Mouse (Mus musculus): ENCODE measurements around the gene Hoxa6. TPM values are rescaled to one million over a fixed set of nuclear protein-coding genes. Genes with fewer than 3 reads are reported as not detected.

Gene Hoxa6
- polyA plus RNA-seq, 1 experiment from 2014 or later: 1.7 TPM

DNA sequence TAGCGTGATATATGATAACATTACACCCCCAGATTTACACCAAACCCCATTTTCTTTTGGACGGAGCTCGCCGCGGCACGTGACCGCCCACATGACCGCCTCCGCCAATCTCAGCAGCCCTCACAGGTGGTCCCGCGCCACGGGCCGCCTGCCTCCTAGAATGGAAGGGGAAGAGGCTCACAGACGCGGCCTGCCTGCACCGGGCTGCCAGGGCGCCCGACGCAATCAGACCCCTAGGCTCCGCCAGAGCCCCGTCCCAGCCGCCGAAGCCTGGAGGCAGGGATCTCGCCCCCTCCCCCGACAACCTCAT is 8.9 kb upstream of the Hoxa6 start:
- Histone ChIP-seq H3K4me1 (peaks cover 22% of the 10 kb centered on the region), H3K9ac (no peak overlapping the region), H3K9me3 (no peaks in the 10 kb centered on the region), H3K4me2 (peak overlapping the region; percentile 55), H3K4me3 (replicated peaks) (peak overlapping the region; percentile 36), H3K27ac (0 out of 2 replicates have a peak overlapping the region, but pooled peaks have one; percentile 19), H3K27me3 (replicated peaks) (peaks cover 92% of the 10 kb centered on the region), H3K36me3 (no peaks in the 10 kb centered on the region)
- peak; percentile 36 for ATAC-seq (ENCODE audit: insufficient read depth, low FRiP score, low read depth)
- WGBS: under 1% methylated on average over 25 of the region's 25 CpGs

DNA sequence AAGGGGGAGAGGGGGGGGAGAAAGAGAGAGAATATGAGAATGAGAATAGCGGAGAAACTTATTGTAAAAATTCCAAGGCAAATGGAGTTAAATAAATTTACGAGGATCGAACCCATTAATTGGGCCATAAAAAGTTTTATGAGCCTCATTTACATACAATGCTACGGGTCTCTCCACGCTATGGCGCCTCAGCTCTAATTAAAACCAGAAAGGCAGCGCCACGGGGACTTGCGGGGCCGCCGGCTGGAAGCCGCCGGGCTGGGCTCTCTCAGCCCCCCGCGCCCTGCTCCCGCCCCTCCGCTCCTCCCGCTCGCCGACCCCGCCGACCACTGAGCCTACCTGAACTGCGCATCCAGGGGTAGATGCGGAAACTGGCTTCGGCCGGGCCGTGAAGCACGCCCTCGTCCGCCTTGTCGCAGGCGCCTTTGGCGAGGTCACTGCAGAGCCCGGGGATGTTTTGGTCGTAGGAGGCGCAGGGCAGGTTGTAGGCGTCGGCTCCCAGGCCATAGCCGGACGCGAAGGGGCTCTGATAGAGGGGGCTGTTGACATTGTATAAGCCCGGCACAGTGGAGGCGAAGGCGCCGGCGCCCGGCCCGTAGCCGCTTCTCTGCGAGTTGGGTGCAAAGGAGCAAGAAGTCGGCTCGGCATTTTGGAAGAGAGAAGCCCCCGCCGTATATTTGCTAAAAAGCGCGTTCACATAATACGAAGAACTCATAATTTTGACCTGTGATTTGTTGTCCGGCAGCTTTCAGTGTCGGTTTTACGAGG is 8.4 kb upstream of the Hoxa6 start:
- Histone ChIP-seq H3K4me1 (peaks cover 23% of the 10 kb centered on the region), H3K27me3 (replicated peaks) (peaks cover 92% of the 10 kb centered on the region), H3K9ac (0 out of 2 replicates have a peak overlapping the region, but pooled peaks have one; percentile 0), H3K4me3 (replicated peaks) (peak overlapping the region; percentile 36), H3K9me3 (no peaks in the 10 kb centered on the region), H3K36me3 (no peaks in the 10 kb centered on the region), H3K27ac (no peak overlapping the region), H3K4me2 (peak overlapping the region; percentile 55)
- WGBS: 2% methylated on average over 60 of the region's 60 CpGs
- no peak for ATAC-seq (ENCODE audit: insufficient read depth, low FRiP score, low read depth)

DNA sequence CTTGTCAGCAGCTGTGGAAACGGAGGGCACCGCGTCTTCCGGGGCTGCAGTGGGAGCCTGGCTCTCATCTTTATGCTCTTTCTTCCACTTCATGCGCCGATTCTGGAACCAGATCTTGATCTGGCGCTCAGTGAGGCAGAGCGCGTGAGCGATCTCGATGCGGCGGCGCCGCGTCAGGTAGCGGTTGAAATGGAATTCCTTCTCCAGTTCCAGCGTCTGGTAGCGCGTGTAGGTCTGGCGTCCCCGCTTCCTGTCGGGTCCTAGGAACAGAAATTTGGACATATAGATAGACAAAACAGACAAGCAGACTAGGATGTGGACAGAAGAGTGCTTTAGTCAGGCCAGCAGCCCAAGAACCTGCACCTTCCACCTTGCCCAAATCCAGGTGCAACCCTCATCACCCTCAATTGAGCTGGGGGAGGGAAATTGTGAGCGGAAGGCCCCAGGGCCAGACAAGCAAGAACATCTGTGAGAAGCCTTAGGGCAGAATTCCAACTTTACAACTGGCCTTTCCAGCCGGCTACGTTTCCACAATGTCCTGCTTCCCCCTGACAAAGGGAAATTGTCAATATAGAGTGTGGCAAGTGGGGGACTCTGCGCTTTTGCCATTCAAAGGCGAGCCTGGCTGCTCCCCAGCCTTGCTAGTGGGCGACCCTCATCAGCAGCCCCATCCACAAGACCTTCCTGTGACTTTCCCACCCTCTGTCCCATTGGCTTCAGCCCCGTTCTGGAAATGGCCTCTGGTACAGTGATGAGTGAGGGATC is 7.4 kb upstream of the Hoxa6 start:
- Histone ChIP-seq H3K27ac (no peak overlapping the region), H3K27me3 (replicated peaks) (peaks cover 93% of the 10 kb centered on the region), H3K9ac (no peak overlapping the region), H3K4me3 (replicated peaks) (peak overlapping the region; percentile 36), H3K9me3 (no peaks in the 10 kb centered on the region), H3K4me2 (peak overlapping the region; percentile 55), H3K4me1 (peaks cover 23% of the 10 kb centered on the region), H3K36me3 (no peaks in the 10 kb centered on the region)
- no peak for ATAC-seq (ENCODE audit: insufficient read depth, low FRiP score, low read depth)
- 4% methylated on average over 30 of the region's 30 CpGs for WGBS

DNA sequence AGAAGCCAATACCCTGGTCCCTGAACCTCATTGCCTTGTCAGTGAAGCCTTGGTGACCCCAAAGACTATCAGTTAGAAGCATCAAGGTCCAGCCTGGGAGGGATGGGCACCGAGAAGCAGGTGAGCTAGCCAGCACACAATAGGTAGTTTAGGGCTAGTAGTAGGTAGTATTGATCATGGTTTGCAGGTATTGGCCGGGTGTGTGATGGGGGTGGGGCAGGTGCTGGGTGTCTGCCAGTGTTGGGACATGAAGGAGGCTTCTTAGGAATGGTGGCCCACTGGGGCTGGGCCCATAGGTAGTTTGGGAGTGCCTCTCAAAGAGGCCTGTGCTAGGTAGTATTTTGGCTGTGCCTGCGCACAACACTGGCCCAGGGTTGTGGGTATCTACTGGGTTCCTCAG is 6.5 kb upstream of the Hoxa6 start:
- Histone ChIP-seq H3K27me3 (replicated peaks) (peaks cover 88% of the 10 kb centered on the region), H3K4me1 (peaks cover 23% of the 10 kb centered on the region), H3K4me2 (no peak overlapping the region), H3K27ac (no peak overlapping the region), H3K4me3 (replicated peaks) (no peak overlapping the region), H3K9me3 (no peaks in the 10 kb centered on the region), H3K9ac (no peak overlapping the region), H3K36me3 (no peaks in the 10 kb centered on the region)
- ATAC-seq (ENCODE audit: insufficient read depth, low FRiP score, low read depth): no peak
- 38% methylated on average over 3 of the region's 3 CpGs for WGBS

DNA sequence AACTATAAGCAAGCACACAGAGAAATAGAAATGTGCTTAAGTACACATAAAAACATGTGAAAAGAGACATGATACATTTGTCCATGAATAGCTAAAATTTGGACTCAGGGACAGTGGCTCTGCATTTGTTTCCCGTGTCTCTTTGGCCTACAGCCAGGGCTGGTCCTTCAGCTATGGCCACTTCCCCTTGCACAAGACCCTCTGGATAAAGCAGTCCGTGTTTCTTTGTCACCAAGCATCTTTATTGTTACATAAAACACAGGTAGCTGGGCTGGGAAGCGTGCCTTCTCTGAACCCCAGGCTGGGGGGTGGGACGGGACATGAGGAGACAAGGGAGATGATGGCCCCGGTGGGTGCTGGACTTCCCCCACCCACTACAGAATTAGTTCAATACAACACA is 5.7 kb upstream of the Hoxa6 start:
- Histone ChIP-seq H3K36me3 (no peaks in the 10 kb centered on the region), H3K9me3 (no peaks in the 10 kb centered on the region), H3K4me1 (peaks cover 23% of the 10 kb centered on the region), H3K27ac (no peak overlapping the region), H3K9ac (no peak overlapping the region), H3K27me3 (replicated peaks) (peaks cover 88% of the 10 kb centered on the region), H3K4me3 (replicated peaks) (no peak overlapping the region), H3K4me2 (no peak overlapping the region)
- no peak for ATAC-seq (ENCODE audit: insufficient read depth, low FRiP score, low read depth)
- WGBS: 27% methylated on average over 5 of the region's 5 CpGs

DNA sequence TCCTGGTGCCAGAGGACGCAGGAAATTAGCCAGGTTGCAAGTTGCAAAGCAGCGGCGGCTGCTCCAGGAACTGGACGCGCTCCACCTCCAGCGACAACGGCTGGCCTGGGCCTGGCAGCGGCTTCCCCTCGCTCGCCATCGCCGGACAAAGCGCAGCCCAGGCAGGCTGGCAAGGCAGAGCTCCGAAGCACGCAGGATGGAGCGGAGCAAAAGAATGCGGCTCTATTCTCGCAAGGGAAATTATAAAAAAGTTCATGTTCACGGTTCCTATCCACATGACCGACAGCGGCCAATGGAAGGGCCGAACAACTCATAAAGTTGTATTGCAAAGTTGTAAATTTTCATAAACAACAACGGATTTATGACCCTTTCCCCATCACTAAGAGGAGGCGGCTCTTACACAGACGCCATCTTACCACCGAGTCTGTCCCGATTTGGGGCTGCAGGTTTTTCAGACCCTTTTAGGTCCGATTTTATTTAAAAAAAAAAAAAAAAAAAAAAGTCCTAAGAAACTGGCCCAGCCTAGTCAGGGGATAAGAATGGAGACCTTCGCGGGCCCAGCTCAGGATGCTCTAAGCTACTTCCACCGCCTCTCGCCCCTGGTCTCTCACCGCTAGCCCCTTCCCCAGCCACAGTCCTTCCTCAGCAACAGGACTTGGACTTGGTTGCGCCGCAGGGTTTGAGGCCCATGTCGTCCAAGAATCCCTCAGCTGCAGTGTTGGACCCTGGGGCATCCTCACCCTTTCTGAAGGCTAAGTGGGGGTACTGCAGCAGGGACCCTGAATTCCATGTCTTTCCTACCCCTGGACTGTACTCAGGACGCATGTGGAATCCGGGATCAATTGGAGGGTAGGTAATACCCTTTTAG is 4.8 kb upstream of the Hoxa6 start, which contains the start of the genes Hoxa3 and Gm28308:
Gene Hoxa3, minus strand, starts transcription at position 218 of the 868 bp plus-strand sequence.
Gene Gm28308, minus strand, starts transcription at position 221 of the 868 bp plus-strand sequence.
- Histone ChIP-seq H3K27ac (peak within 1 kb of the TSS; percentile 70), H3K4me3 (replicated peaks) (peak within 1 kb of the TSS; percentile 43), H3K27me3 (replicated peaks) (peaks cover 88% of the 10 kb centered on the region), H3K4me1 (peaks cover 25% of the 10 kb centered on the region), H3K4me2 (peak within 1 kb of the TSS; percentile 50), H3K36me3 (no peaks in the 10 kb centered on the region), H3K9ac (peak within 1 kb of the TSS; percentile 35), H3K9me3 (no peaks in the 10 kb centered on the region)
- 10% methylated on average over 38 of the region's 38 CpGs for WGBS
- ATAC-seq (ENCODE audit: insufficient read depth, low FRiP score, low read depth): no peak

DNA sequence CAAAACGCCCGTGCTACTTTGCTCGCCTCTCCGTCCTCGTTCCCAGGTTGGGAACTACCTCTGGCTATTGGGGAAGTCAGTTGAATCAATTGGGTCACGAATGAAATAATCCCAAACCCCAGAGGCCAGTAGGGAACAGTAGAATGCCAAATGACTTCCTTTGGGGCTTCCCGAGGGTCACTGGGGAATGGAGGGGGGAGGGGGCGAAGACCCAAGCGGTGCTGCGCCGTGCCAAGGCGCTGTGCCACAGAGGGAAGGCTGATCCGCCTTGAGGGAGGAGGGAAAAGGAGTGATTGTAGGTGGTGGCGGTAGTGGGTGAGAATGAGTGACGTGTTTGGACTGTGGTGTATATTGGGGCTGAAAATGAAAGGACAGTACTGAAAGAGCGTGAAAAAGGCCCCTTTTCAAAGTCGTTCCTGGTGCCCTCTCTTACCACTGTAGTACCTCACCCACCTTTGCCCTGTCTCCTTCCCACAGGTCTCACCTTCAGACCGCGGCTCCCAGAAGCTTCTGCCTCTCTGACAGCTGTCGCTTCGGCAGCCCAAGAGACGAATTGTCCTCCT is 4.1 kb upstream of the Hoxa6 start:
- peaks cover 85% of the 10 kb centered on the region for H3K27me3 ChIP-seq (replicated peaks)
- 6% methylated on average over 22 of the region's 22 CpGs for WGBS

DNA sequence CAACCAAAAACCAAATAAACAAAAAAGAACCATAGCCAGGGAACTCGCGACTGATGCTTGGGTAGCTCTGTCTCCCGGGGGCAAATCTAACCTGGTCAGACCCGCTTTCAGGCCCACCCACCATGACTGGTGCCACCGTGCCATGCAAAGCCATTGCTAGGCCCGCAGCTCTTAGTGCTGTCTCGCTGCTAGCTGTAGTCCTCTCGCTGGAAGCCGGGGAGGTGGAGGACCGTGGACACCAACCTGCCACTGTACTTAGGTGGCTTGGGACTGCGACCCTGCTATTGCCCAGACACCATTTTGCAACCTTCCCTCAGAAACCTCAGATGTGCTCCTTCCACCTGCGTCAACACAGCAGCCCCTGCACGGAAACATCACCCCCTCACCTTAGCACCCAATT is 3.4 kb upstream of the Hoxa6 start:
- peaks cover 23% of the 10 kb centered on the region for H3K4me1 ChIP-seq
- 9% methylated on average over 13 of the region's 13 CpGs for WGBS
- H3K4me3 ChIP-seq (replicated peaks): peak overlapping the region; percentile 43
- H3K4me2 ChIP-seq: peak overlapping the region; percentile 50
- ATAC-seq (ENCODE audit: insufficient read depth, low FRiP score, low read depth): no peak
- H3K27ac ChIP-seq: peak overlapping the region; percentile 70; the same call in 1 of the 2 replicates
- no peaks in the 10 kb centered on the region for H3K36me3 ChIP-seq
- no peak overlapping the region; the same call in 1 of the 2 replicates for H3K9ac ChIP-seq
- no peaks in the 10 kb centered on the region for H3K9me3 ChIP-seq
- H3K27me3 ChIP-seq (replicated peaks): peaks cover 87% of the 10 kb centered on the region

More for the DNA sequence above, 4.1 kb upstream of the Hoxa6 start:
- Histone ChIP-seq H3K9me3 (no peaks in the 10 kb centered on the region), H3K4me2 (peak overlapping the region; percentile 50), H3K27ac (peak overlapping the region; percentile 70), H3K9ac (peak overlapping the region; percentile 35), H3K4me1 (peaks cover 28% of the 10 kb centered on the region), H3K36me3 (no peaks in the 10 kb centered on the region), H3K4me3 (replicated peaks) (peak overlapping the region; percentile 43)
- no peak; the same call in 1 of the 2 replicates for ATAC-seq (ENCODE audit: insufficient read depth, low FRiP score, low read depth)

DNA sequence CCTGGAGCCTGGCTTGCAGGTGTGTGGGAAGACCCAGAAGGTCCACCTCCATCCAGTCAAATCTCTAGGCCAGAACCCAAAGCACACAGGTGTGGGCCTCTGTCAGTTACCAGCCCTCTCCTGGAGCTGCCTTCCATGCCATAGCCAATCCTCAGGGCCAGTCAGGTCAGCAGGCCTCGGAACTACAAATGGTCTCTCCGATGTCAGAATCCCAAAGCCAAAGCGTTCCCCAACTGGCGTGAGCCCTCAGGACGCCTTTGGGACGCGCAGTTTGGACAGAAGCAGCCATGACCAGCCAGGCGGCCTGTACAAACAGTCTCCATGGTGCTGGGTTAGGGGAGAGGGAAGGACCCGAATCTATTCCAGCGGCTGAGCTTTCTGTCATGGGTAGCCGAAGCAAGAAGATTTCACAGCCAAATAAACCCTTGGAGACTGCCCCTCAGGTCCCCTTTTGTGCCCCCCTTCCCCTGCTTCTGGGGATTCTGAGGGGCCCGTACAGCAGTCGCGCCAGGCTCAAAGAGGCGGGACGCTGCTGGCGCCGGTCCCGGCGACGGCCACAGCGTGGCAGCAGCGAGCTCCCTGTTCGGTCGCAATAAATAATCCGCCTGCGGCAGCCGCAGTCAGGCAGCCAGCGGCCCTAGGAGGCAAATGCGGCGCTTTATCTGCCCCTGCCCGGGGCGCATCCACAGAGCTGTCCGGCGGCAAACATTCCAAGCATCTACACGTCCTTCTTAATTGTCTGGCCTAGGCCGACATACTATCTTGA is 2.8 kb upstream of the Hoxa6 start:
- Histone ChIP-seq H3K9ac (peak overlapping the region; percentile 20; the same call in 1 of the 2 replicates), H3K4me1 (peaks cover 20% of the 10 kb centered on the region), H3K27me3 (replicated peaks) (peaks cover 87% of the 10 kb centered on the region), H3K4me2 (peak overlapping the region; percentile 50), H3K9me3 (no peaks in the 10 kb centered on the region), H3K27ac (0 out of 2 replicates have a peak overlapping the region, but pooled peaks have one; percentile 70), H3K4me3 (replicated peaks) (peak overlapping the region; percentile 43), H3K36me3 (no peaks in the 10 kb centered on the region)
- WGBS: 2% methylated on average over 37 of the region's 37 CpGs
- ATAC-seq (ENCODE audit: insufficient read depth, low FRiP score, low read depth): peak; percentile 43; the same call in 1 of the 2 replicates

DNA sequence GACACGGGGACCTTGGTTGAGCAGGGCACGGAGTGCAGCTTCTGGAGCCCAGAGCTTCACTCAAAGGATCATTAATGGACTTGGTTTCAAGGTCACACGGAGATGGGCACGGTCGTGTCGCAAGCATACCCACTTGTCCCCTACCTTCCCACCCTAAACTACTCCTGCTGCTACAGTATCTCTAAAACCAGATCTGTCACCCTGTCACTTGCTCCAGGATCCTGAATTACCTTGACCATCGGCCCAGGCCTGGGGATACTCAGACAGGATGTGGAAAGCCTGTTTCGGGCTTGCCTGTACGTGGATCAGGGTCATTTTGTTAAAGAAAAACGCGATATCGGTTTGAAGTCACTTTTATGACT is 1.1 kb upstream of the Hoxa6 start:
- Histone ChIP-seq H3K4me3 (replicated peaks) (peak overlapping the region; percentile 38), H3K9me3 (no peaks in the 10 kb centered on the region), H3K36me3 (no peaks in the 10 kb centered on the region), H3K4me1 (peaks cover 22% of the 10 kb centered on the region), H3K4me2 (peak overlapping the region; percentile 75), H3K9ac (peak overlapping the region; percentile 0; the same call in 1 of the 2 replicates), H3K27me3 (replicated peaks) (peaks cover 86% of the 10 kb centered on the region), H3K27ac (peak overlapping the region; percentile 13; the same call in 1 of the 2 replicates)
- WGBS: 27% methylated on average over 12 of the region's 12 CpGs
- no peak for ATAC-seq (ENCODE audit: insufficient read depth, low FRiP score, low read depth)

All from stomach, embryonic 15.5 days (tissue).